Mouse (Mus musculus) cortical plate, adult 2 months (tissue): Measurements from ENCODE around the gene Olfr507.
"Not testable (repeated sequence)": the region's sequence is repeated elsewhere in the genome, so short reads cannot be mapped to it uniquely, and the experiment has no call there.

Experiments
- CTCF ChIP-seq: fragments of 200-500 bp; IDR thresholded peaks from 2 replicates; pipeline ENCODE4 v1.5.1; 2011; ENCODE audit warnings: mild to moderate bottlenecking, control low read depth, low read length; ENCODE audit not compliant: insufficient read depth; ENCODE audit errors: extremely low read depth
- POLR2A ChIP-seq: fragments of 200-500 bp; IDR thresholded peaks from 2 replicates; pipeline ENCODE4 v1.6.1; 2011; ENCODE audit warnings: mild to moderate bottlenecking, low read length, control low read depth; ENCODE audit not compliant: insufficient read depth; ENCODE audit errors: extremely low read depth

DNA sequence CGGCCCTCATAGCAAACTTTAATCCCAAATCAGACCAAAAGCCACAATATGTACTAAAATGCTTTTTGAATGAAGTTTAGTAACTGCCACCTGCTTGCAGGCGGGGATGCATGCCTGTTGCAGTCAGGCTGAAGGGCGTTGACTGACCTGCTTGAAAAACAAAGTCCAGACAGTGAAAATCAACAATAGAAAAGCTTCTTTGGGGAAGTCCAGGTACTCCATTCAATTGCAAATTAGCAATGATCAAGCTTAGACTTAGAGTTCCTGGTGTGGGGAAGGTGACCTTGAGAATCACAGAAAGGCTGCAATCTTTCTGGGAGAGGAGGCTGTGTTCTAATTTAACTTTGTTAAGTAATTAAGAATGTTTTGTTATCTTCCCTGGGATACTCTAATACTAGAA lies 19.7 kb upstream of the Olfr507 start:
- not testable (repeated sequence) for TF ChIP-seq POLR2A, CTCF
